Mouse (Mus musculus): ENCODE measurements at regions not wholly inside any gene's neighbourhood (a gene's known extent, or its start where the extent isn't known, plus 50 kb on each side); places are given as distances from the start of the nearest gene placed in this dataset.
"Not testable (repeated sequence)": the region's sequence is repeated elsewhere in the genome, so short reads cannot be mapped to it uniquely, and the experiment has no call there.

DNA sequence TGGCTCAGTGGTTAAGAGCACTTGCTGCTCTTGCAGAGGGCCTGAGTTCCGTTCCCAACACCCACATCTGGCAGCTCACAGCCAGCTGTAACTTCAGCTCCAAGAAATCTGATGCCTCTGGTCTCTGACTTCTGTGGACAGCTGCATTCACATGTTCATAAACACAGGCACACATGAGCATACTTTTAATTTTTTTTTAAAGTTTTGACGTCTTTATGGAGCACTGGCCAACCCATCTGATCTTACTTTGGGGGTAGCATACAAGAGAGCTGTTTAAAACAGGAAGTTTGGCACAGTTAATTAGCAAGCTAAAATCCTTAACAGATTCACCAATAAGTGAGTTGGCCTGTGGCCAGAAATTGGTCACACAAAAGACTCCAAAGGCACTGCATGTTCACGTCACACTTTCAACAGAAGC is 81.2 kb upstream of the Atl2 start:
- intact Hi-C loops (cut with DNase I; ENCODE audit: low total_unique reads), result no loop called here
- peak; percentile 22 for DNase-seq

DNA sequence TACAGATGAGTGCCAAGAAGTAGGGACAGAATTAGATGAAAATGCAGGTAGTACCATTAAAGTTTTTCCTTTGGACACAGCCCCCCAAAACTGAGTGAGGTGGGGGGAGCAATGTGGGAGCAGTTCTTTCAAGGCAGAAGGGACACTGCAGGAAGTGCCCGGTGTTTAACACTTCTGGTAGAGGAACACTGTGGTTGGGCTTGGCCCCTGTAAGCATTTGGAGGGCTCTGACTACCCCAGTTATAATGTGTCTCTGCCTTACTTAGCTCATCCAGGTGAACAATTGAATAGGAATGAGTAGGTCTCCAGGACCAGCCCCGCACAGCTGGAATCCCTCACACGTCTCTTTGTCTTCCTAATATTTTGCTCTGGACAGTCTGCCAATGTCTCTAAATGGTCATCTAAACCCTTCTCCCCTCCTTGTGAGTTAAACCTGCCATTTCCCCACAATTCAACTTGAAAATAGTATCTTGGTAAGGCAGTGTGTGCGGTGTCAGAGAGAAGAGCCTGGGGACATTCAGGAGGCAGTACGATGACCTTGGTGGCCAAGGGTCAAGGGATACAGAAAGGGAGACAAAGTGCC is 80.7 kb upstream of the Atl2 start:
- intact Hi-C loops (cut with DNase I; ENCODE audit: low total_unique reads), result no loop called here
- no peak for DNase-seq

DNA sequence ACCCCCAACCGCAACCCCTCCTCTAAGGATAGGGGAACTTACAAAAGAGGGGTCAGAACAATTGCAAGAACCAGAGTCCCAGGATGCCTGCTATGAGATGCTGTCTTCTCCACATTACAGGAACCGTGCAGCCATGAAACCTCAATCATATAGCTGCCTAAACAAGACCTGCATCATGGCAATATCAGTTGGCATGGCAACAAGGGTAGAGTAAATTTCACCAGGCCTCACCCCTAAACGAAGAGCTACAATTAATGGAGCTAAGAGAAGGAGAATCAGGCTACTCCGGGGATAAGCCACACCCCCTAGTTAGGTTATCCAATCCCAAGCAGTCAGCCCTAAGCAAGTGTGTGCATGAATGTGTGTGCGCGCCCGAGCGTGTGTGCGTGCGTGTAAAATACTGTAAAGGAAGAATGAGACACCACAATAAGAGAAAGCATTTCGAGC is 80.1 kb upstream of the Atl2 start:
- intact Hi-C loops (cut with DNase I; ENCODE audit: low total_unique reads), result no loop called here
- no peak for DNase-seq

DNA sequence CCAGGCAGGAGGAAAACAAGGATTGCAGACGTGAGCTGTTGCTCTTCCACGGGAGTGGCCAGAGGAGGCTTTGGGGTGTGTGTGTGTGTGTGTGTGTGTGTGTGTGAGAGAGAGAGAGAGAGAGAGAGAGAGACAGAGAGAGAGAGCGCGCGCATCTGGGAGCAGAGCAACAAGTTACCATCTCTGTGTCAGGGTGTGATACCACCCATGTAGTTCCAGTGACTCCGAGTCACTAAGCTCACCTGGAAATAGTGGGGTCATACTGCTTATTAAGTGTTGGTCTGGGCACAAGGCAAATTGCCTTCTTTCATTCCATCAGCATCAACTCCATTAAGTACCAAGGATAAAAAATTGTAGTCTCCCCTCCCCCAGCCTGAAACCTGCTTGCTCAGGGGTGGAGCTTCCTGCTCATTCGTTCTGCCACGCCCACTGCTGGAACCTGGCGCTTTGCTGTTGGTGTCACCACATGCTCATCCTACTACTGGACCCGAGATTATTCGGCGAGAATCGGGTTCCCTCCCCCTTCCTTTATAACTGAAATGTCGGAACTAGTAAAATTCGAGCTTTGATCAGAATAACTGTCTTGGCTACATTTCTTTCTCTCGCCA is 79.3 kb upstream of the Atl2 start:
- DNase-seq; intact Hi-C loops (cut with DNase I; ENCODE audit: low total_unique reads): not testable (repeated sequence)

DNA sequence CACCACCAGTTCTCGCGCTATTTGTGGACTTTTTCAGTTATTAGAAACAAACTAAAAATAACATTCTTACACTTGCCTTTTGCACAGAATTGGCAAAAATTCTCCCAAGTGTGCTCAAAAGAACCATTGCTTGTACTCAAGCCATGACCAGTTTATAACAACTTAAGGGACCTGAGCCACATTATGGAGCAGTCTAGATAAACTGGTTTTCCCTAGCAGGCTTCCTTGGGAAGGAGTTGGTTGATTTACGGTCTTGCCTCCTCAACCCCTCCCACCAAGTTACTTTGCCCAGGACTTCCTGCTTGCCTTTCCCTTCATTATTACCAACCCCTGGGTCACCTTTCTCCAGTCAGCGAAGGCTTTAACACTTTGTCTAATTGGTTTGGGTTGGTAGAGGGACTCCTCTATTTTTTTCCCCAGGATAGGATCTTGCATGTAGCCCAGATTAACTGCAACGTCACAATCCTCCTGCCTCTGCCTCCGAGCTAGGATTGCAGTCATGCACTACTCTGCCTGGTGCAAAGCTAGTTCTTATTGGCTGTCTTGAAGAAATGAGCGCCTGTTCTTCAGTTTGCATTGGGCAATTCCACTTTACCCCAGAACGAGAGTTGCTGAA is 75.9 kb upstream of the Atl2 start:
- no peak for DNase-seq
- intact Hi-C loops (cut with DNase I; ENCODE audit: low total_unique reads), result no loop called here

DNA sequence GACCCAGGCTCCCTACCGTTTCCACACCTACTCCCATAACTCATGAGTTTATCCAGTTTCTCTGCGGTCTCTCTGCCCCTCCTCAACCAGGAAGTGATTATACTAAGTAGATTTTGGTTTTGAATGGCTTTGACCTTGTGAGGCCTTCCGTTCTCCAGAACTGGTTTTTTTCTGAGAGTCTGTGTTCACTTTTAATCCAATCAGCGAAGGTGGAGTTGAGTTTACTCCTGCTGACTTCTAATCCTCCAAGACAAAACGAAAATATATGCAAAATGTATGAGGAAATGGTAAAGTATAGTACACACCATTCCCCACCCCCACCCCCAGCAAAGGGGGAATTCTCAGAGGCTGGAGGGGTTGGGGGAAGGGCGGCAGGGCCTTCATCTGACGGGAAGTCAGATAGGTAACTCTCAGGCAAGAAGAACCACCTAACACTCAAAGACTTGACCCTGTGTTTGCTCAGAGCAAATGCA is 73.6 kb upstream of the Atl2 start:
- intact Hi-C loops (cut with DNase I; ENCODE audit: low total_unique reads), result no loop called here
- no peak for DNase-seq

DNA sequence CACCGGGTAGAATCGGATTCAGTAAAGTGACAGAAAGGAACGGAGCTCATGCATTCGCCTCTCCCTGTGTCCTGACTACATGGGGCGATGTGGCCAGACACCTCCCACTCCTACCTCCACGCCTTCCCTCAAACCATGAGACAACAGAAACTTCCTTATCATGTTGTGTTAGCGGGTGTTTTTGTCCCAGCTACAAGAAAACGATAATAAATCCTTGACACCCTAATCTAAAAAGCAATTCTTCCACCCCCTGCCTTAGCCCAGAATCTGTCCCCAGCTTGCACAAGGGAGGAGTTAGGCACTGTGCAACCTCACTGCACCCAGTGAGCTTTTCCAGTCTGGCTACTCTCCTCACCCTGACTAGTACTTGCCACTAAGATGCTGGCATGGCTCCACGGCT is 72.9 kb upstream of the Atl2 start:
- intact Hi-C loops (cut with DNase I; ENCODE audit: low total_unique reads), result no loop called here
- DNase-seq, result no peak

DNA sequence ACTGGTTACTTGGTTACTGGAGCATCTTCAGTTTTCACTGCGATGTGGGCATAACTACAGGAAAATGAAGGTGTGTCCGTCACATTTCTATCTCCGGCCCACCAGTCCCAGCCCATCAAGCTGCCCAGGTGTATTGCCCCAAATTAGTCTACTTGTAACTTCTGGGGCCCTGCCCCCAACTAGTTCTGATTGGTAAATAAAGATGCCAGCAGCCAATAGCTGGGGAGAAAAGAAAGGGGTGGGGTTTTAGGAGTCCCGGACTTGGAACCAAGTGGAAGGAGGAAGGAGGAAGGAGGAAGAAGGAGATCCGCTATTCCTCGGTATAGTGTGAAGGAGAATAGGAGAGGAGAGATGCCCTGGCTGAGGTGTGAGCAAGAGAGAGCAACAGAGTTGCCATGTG is 71.1 kb upstream of the Atl2 start:
- intact Hi-C loops (cut with DNase I; ENCODE audit: low total_unique reads), result no loop called here
- no peak for DNase-seq

DNA sequence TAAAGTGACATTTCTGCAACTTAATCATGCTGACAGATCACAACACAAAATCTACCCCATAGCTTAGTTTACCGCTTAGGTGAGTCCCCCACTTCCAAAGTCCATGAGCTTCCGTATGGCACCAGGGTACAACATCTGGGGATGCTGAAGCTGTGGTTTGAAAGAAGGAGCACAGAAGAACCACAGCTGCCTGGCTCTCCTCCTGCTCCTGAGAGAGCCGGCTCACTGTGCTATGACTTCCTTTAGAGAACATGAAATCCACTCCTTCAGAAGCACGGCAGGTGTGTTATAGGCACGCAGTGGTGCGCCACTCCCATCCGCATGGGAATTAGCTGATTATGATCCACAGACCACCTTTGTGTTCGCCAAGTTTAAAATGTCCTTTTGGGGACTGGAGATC is 69.7 kb upstream of the Atl2 start:
- intact Hi-C loops (cut with DNase I; ENCODE audit: low total_unique reads), result no loop called here
- DNase-seq, result no peak

DNA sequence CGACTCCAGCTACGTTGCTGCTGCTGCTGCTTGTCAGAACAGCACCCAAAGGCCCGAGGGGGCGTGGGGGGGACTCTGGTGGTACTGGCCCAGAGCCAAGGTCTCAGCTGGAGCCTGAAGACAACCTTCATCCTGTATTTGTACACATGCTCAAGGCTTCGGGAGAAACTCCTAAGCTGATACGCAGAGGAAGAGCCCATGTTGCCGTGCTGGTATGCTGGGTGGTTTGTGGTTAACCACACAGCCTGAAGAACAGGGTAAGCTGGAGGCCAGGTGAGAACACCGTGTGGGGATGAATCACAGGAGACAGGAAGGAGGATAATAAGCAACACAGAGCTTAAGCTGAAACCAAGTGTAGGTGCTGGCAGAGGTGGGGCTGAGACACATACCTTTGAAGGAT is 68.9 kb upstream of the Atl2 start:
- no peak for DNase-seq
- intact Hi-C loops (cut with DNase I; ENCODE audit: low total_unique reads), result no loop called here

DNA sequence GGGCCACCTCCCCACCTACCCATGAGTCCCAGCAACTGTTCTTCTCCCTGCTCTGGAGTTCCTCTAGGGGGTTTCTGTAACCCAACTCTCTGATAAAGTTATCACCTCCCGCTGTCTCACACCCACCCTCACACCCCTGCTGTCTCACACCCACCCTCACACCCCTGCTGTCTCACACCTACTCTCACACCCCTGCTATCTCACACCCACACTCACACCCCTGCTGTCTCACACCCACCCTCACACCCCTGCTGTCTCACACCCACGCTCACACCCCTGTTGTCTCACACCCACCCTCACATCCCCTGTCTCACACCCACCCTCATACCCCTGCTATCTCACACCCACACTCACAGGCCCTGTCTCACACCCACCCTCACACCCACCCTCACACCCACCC is 67.4 kb upstream of the Atl2 start:
- DNase-seq, result no peak
- intact Hi-C loops (cut with DNase I; ENCODE audit: low total_unique reads), result no loop called here

DNA sequence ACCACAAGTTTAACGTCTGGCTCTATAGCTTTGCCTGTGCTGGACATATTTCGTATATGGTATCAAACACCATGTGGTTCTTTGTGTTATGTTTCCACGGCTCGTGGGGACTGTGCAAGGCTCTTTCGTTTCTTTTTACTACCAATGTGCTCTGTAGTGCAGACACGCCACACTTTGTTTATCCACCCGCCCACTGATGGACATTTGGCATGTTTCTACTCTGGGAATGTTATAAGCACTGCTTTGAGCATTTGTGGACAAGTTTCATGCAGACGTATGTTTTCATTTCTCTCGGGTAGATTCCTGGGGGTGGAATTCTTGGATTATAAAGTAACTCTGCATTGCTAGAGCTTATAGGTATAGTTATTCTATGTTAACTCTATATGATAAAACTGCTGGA is 65.5 kb upstream of the Atl2 start:
- intact Hi-C loops (cut with DNase I; ENCODE audit: low total_unique reads), result no loop called here
- DNase-seq, result no peak

DNA sequence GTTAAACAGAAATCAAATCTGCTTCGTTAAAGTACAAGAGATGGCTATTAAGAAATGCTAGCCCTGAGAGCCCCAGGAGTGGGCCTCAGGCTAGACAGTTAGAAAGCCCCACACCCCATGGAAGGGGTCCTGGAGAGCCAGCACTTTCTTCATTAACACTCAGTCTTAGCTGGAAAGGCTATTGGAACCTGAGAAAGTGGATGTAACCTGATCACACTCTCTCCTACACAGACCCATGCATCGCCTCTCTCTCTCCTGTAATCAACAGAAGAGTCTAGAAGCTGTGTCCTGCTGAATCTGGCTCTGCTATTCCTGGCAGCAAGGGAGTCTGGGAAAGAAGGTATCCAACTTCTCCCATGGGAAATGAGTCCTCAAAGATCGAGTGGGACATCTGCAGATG is 64.8 kb upstream of the Atl2 start:
- intact Hi-C loops (cut with DNase I; ENCODE audit: low total_unique reads), result no loop called here
- no peak for DNase-seq

DNA sequence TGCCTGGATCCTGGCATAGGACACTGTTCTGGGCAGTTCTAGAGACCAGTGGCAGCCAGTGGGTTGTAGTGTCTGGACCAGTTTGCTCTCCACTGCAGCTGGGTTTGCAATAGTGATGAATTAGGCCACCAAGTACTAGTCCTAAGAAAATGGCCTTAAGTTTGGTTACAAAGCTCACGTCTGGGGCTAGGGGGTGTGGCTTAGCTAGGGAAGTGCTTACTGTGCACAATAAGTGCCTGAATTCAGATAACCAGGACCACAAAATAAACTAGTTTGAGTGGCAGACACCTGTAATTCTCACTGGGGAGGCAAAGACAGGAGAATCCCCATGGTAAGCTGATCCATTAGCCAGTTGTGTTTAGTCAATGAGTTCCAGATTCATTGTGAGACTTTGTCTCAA is 59.3 kb upstream of the Atl2 start:
- no peak for DNase-seq
- intact Hi-C loops (cut with DNase I; ENCODE audit: low total_unique reads), result no loop called here

DNA sequence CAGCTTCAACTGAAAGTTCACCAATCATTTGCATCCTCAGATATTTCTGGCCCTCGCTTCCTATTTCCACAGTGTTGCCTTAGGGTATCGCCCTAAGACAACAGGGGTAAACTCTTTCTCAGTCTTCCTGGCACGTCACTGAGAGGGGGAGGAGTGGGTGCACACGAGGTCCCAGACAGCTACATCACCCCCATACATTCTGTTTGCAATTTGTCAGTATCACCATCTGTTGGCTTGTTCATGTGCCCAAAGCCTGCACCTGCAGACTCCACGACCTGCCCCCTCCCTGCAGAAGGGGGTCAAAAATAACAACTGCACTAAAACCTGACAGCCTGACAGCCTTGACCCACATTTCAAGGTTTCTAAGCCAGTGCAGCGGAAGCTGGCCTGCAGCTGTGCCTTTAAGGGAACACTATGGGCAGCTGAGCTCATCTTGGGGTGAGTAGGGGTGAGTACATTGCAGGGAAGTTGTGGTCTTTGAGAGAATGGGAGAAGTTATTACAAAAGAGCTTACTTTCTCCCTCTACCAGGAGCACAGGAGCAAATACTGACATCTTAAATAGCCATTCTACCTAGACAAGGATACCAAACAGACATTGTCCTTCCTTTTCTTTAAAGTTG is 58.8 kb upstream of the Atl2 start:
- no peak for DNase-seq
- intact Hi-C loops (cut with DNase I; ENCODE audit: low total_unique reads), result no loop called here

DNA sequence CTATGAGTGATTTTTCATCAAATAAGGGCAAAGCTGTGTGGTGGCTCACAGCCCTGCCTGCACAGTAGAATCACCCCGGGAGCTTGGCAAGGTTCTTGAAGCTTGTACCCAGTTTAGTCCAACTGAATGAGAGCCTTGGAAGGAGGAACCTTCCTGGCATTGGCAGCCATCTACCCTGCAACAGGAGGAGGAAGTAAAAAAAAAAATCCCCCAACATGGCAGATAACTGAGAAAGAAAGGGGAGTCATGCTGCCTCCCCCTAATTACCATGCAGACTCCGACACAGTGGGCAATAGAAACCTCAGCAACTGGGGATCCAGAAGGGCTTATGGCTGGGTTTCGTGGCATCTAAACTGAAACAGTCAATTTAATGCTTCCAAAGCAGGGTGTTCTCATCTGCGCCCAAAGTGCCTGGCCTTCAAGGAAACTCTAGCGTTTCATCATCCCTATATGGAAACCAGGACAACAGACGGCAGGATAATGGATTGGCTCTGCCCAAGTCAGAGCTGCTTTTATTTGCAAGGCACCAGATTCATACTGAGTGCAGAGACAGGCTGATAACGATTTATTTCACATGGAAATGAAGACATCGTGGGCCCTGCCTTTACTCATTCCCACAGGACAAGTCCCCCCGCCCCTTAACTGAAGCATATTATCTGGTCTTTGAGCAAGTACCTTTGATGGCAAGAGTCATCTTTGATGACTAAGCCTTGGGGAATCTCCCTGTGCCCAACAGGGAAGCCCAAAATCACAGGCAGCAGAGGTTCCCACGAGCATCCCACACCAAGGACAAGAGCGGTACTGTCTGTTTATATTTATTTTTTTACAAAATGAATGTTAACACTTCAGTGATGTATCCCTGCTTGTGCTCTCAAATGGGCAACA is 52.9 kb upstream of the Atl2 start:
- DNase-seq, result no peak
- intact Hi-C loops (cut with DNase I; ENCODE audit: low total_unique reads), result no loop called here
